ENCODE assay signal across 23 mouse cellular contexts in genomic region chr3:149227556-149227955, GRCm38 (mm10).
"Had no signal": no experiment of that assay in that cellular context is flagged by ENCODE, and none has a peak within 500 bp of the region (broad histone marks: within the 10 kb centered on the region; RNA-seq: fewer than 3 reads in every experiment).

No protein-coding gene starts in this region.

- H3K27ac ChIP-seq: hindbrain, embryonic 13.5 days; hindbrain, embryonic 15.5 days; hindbrain, postnatal 0 days; kidney, embryonic 15.5 days; kidney, postnatal 0 days; limb, embryonic 13.5 days; limb, embryonic 15.5 days; liver, embryonic 12.5 days; liver, embryonic 14.5 days had no signal

- ATAC-seq: hindbrain, postnatal 0 days; intestine, embryonic 16.5 days had no signal

- H3K4me1 ChIP-seq: heart, embryonic 12.5 days; hindbrain, embryonic 13.5 days; hindbrain, embryonic 15.5 days; kidney, embryonic 15.5 days; limb, embryonic 13.5 days had no signal

- H3K9me3 ChIP-seq: heart, embryonic 12.5 days; hindbrain, embryonic 13.5 days; hindbrain, embryonic 15.5 days; kidney, embryonic 15.5 days; limb, embryonic 13.5 days; limb, embryonic 15.5 days; liver, embryonic 12.5 days had no signal

- H3K36me3 ChIP-seq: heart, embryonic 12.5 days; hindbrain, embryonic 13.5 days; hindbrain, embryonic 15.5 days; kidney, embryonic 15.5 days; limb, embryonic 13.5 days; limb, embryonic 15.5 days; liver, embryonic 12.5 days had no signal

- H3K4me2 ChIP-seq: heart, embryonic 12.5 days; hindbrain, embryonic 13.5 days; hindbrain, embryonic 15.5 days; kidney, embryonic 15.5 days; limb, embryonic 13.5 days; limb, embryonic 15.5 days; liver, embryonic 12.5 days had no signal

- H3K9ac ChIP-seq: heart, embryonic 12.5 days; hindbrain, embryonic 13.5 days; hindbrain, embryonic 15.5 days; kidney, embryonic 15.5 days; limb, embryonic 13.5 days; limb, embryonic 15.5 days; liver, embryonic 12.5 days; liver, embryonic 14.5 days had no signal

- DNase-seq: gastrocnemius, postnatal 14 days; gastrocnemius, postnatal 36 days; heart, adult 18-20 months; heart, postnatal 10 days; kidney, adult 11 months; kidney, adult 2 months; kidney, adult 9 months; kidney, postnatal 14 days; kidney, postnatal 36 days; layer of hippocampus, adult 9-11 months; layer of hippocampus, postnatal 36 days; left cerebral cortex, postnatal 4 days had no signal

- H3K4me3 ChIP-seq: heart, embryonic 12.5 days; hindbrain, embryonic 13.5 days; hindbrain, embryonic 15.5 days; kidney, embryonic 15.5 days; limb, embryonic 13.5 days; limb, embryonic 15.5 days; liver, embryonic 12.5 days had no signal

- H3K27me3 ChIP-seq: heart, embryonic 12.5 days; hindbrain, embryonic 15.5 days; kidney, embryonic 15.5 days; limb, embryonic 13.5 days; limb, embryonic 15.5 days; liver, embryonic 12.5 days had no signal
